Mouse (Mus musculus) liver, embryonic 14.5 days (tissue): ENCODE results near the gene Stat5b. TPM values are rescaled to one million over a fixed set of nuclear protein-coding genes. Genes with fewer than 3 reads are reported as not detected.

ENCODE experiments used
- ATAC-seq: fragments of 200-750 bp; cut with Nextera tagmentation; 2 replicates; pipeline ENCODE4 v1.8.0; 2017; ENCODE audit warnings: moderate number of reproducible peaks, mild to moderate bottlenecking, moderate library complexity; ENCODE audit not compliant: insufficient read depth
- DNase-seq, 3 experiments: peaks; one replicate each; pipeline ENCODE4 v3.0.0-alpha.2; 2012 to 2013; ENCODE audit warnings: low read depth in 3 of 3, low spot score in 3 of 3
- H3K27ac ChIP-seq: fragments of 300-500 bp; sonication (generic); 2 replicates; pipeline ENCODE4 v1.5.1; 2014; ENCODE audit warnings: moderate library complexity, mild to moderate bottlenecking, control low read depth, inconsistent platforms
- H3K27me3 ChIP-seq: fragments of 300-500 bp; sonication (generic); 2 replicates; pipeline ENCODE4 v1.6.1; 2014; ENCODE audit warnings: mild to moderate bottlenecking, low read length, moderate library complexity; ENCODE audit not compliant: control insufficient read depth, insufficient read depth
- H3K36me3 ChIP-seq: fragments of 300-500 bp; sonication (generic); replicated peaks from 2 replicates; pipeline ENCODE4 v1.6.1; 2014; ENCODE audit warnings: low read depth; ENCODE audit not compliant: control insufficient read depth, insufficient read depth
- H3K4me1 ChIP-seq, 2 experiments: fragments of 200-500 bp in 1 of 2; fragments of 300-500 bp in 1 of 2; sonication (generic) in 1 of 2; replicated peaks; 2 replicates each; pipeline ENCODE4 v1.6.1; 2012 to 2014; ENCODE audit warnings: antibody characterized with exemption in 1 of 2, inconsistent platforms in 1 of 2, low read length in 1 of 2; ENCODE audit not compliant: control insufficient read depth in 2 of 2, insufficient read depth in 2 of 2
- H3K4me2 ChIP-seq: fragments of 300-500 bp; sonication (generic); 2 replicates; pipeline ENCODE4 v1.6.1; 2014; ENCODE audit warnings: low read depth, mild to moderate bottlenecking, control low read depth, moderate library complexity
- H3K4me3 ChIP-seq, 2 experiments: fragments of 200-500 bp in 1 of 2; fragments of 300-500 bp in 1 of 2; sonication (generic) in 1 of 2; 2 replicates each; pipeline ENCODE4 v1.5.1; 2012 to 2014; ENCODE audit warnings: low read depth in 2 of 2, low read length in 2 of 2, mild to moderate bottlenecking in 2 of 2, control low read depth in 1 of 2, inconsistent platforms in 1 of 2, moderate library complexity in 1 of 2; ENCODE audit not compliant: insufficient read depth in 1 of 2
- H3K9ac ChIP-seq: fragments of 300-500 bp; sonication (generic); replicated peaks from 2 replicates; pipeline ENCODE4 v1.6.1; 2014; ENCODE audit warnings: mild to moderate bottlenecking, control low read depth, moderate library complexity
- H3K9me3 ChIP-seq: fragments of 300-500 bp; sonication (generic); 2 replicates; pipeline ENCODE4 v1.6.1; 2016; ENCODE audit warnings: low read length, mixed read lengths; ENCODE audit not compliant: control insufficient read depth
- CTCF ChIP-seq: IDR thresholded peaks from 2 replicates; pipeline ENCODE4 v1.5.1; 2016; ENCODE audit warnings: antibody characterized with exemption, low read depth, control low read depth
- EP300 ChIP-seq: IDR thresholded peaks from 2 replicates; pipeline ENCODE4 v1.6.1; 2016; ENCODE audit warnings: antibody characterized with exemption, low read depth
- WGBS: fragments of 180-500 bp; shearing (Covaris S2); extraction: QIAGEN DNeasy Blood & Tissue Kit; methylation state at CpG from one replicate; pipeline ENCODE4 v1.1.7; 2014; ENCODE audit not compliant: insufficient replicate concordance; 5-methylcytosine and 5-hydroxymethylcytosine counted together
- polyA plus RNA-seq, 2 experiments: library from polyadenylated mRNA; depleted of rRNA in 1 of 2; stranded (reverse) in 1 of 2; unstranded in 1 of 2; fragments of >200 nt; fragmentation: Nextera tagmentation in 1 of 2; extraction: Ambion mirVana in 1 of 2; gene quantifications; 2 replicates each; pipeline versions ENCODE4 v1.2.1 to v1.2.3; 2012 to 2014

The Stat5b gene
- polyA plus RNA-seq, 2 experiments = 12.4 to 16.4 TPM

DNA sequence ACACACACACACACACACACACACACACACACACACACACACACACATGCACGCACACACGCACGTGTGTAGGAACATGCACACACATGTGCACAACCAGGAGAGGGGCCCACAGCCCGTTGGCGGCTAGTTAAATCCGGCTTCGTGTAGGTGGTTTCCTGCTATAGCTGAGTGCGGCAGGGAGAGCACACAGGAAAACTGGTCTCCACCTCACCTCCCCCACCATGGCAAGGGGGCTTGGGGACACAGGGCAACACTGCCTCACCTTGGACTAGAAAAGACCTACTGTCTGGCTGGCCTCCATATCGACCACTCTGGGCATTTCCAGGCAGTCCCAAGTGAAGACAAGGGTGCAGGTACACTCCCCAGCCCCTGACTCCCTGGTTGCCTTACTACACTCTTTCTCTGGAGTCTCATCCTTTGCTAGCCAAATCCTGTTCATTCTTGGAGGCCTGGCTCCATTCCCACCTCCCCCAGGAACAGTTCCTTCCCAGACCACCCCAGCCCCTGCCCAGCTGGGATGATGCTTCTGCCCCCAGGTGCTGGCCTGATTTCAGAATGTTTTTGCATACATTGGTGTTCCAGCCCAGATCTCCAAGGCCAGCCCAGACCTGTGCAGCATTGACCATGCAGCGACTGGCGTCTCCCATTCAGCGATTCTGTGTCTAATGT, 96.4 kb downstream of the Stat5b start:
- H3K27ac ChIP-seq = no peak overlapping the region
- no peaks in the 10 kb centered on the region for H3K9me3 ChIP-seq
- no peak overlapping the region for H3K9ac ChIP-seq
- H3K27me3 ChIP-seq = peaks cover 29% of the 10 kb centered on the region
- no peaks in the 10 kb centered on the region; a peak in 1 of 4 replicates for H3K4me1 ChIP-seq
- H3K4me2 ChIP-seq = no peak overlapping the region
- ATAC-seq (no peak), DNase-seq (no peak)
- no peak overlapping the region for H3K4me3 ChIP-seq
- 66% methylated on average over 12 of the region's 12 CpGs for WGBS
- no peak for TF ChIP-seq EP300
- no peak for TF ChIP-seq CTCF
- H3K36me3 ChIP-seq = no peaks in the 10 kb centered on the region

DNA sequence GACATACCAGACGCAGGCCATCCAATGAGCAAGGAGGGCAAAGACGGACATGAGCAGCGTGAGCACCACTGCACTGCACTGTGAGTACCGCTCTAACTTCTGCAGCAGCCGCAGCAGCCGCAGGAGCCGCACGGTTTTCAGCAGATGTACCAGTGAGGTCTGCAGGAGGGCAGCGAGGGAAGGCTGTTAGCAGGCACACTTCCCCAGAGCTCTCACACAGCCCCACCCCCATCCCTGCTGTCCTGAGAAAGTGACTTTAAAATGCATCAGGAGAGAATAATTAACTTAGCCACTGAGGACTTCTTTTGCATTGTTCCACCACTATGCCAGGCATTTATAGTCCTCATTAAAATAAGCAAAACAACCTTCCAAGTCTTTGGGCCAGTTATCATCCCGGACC, 98.2 kb downstream of the Stat5b start:
- Histone ChIP-seq H3K27me3 (peaks cover 17% of the 10 kb centered on the region), H3K9me3 (no peaks in the 10 kb centered on the region), H3K36me3 (no peaks in the 10 kb centered on the region), H3K27ac (no peak overlapping the region), H3K4me2 (no peak overlapping the region), H3K4me1 (0 out of 4 replicates have a peak, but pooled peaks cover 0 to 3% of the 10 kb centered on the region in 2 experiments), H3K4me3 (no peak overlapping the region), H3K9ac (no peak overlapping the region)
- TF ChIP-seq CTCF (no peak), EP300 (no peak)
- DNase-seq = no peak
- no peak for ATAC-seq
- WGBS = 45% methylated on average over 10 of the region's 10 CpGs

DNA sequence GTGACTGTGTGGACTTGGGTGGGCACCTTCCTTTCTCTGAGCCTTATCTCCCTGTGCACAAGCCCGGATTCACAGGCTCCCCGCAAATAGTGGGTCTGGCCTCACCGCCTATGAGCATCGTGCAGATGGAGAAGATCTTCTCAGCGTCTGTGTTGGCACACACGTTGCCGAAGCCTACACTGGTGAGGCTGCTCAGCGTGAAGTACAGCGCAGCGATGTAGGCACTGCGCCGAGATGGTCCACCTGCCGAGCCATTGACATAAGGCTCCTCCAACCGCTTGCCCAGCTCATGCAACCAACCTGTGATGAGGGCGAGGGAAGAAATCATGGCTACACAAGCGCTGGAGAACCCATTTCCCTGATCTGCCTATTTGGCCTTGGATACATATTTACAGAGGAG, 100.4 kb downstream of the Stat5b start:
- Histone ChIP-seq H3K36me3 (no peaks in the 10 kb centered on the region), H3K9me3 (no peaks in the 10 kb centered on the region), H3K27me3 (peaks cover 16% of the 10 kb centered on the region), H3K4me3 (no peak overlapping the region), H3K9ac (no peak overlapping the region), H3K4me2 (no peak overlapping the region), H3K4me1 (0 out of 4 replicates have a peak, but pooled peaks cover 0 to 5% of the 10 kb centered on the region in 2 experiments), H3K27ac (no peak overlapping the region)
- TF ChIP-seq CTCF = no peak
- no peak for TF ChIP-seq EP300
- 70% methylated on average over 16 of the region's 16 CpGs for WGBS
- DNase-seq = no peak
- ATAC-seq = no peak

DNA sequence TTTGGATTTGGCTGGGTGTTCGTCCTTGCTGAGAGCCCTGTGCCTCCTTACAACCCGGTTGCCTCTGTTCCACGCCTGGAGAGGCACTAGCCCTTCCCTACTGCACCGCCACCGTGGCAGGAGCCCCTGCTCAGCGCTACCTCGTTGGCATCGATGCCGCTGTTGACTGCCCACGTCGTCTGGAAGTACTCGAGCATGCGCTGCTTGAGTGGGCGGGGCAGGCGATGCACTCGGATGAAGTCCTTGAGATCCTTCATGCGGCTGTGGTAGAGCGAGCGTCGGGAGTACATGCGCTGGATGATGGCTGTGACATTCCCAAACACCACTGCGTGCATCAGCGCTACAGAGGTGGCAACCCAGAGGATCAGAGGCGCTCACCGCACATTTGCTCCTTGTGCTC, 101.1 kb downstream of the Stat5b start:
- ATAC-seq (no peak), DNase-seq (no peak)
- Histone ChIP-seq H3K27me3 (peaks cover 16% of the 10 kb centered on the region), H3K4me3 (no peak overlapping the region), H3K4me1 (0 out of 4 replicates have a peak, but pooled peaks cover 0 to 5% of the 10 kb centered on the region in 2 experiments), H3K9ac (no peak overlapping the region), H3K4me2 (no peak overlapping the region), H3K9me3 (no peaks in the 10 kb centered on the region), H3K36me3 (no peaks in the 10 kb centered on the region), H3K27ac (no peak overlapping the region)
- 32% methylated on average over 25 of the region's 25 CpGs for WGBS
- TF ChIP-seq EP300 = no peak
- TF ChIP-seq CTCF = no peak

DNA sequence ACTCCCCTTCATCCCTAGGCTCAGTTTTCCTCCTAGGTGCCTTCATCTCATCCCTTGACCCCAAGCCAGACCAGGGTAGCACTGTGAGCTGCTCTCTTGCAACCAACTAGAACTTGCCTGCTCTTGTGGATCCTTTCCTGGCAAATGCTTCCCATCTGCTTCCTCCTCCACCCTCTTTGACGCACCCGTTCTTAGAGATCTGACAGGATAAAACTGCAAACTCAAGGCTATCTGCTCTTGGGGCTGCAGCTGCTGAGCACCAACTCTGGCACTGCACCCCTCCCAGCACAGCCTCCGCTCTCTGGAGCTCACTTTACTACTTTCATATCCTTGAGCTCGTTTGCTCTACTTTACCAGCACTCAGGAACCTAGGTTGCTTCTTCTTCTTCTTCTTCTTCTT, 101.9 kb downstream of the Stat5b start:
- 34% methylated on average over 4 of the region's 4 CpGs for WGBS
- 0 out of 4 replicates have a peak, but pooled peaks cover 0 to 5% of the 10 kb centered on the region in 2 experiments for H3K4me1 ChIP-seq

More for the DNA sequence above, 101.9 kb downstream of the Stat5b start:
- no peak for ATAC-seq
- Histone ChIP-seq H3K9ac (no peak overlapping the region), H3K9me3 (no peaks in the 10 kb centered on the region), H3K36me3 (no peaks in the 10 kb centered on the region), H3K4me2 (no peak overlapping the region), H3K27me3 (peaks cover 16% of the 10 kb centered on the region), H3K27ac (no peak overlapping the region), H3K4me3 (no peak overlapping the region)
- TF ChIP-seq CTCF (no peak), EP300 (no peak)
- no peak for DNase-seq
